Mouse (Mus musculus) CD4-positive helper T cell, adult 2 months (primary cell): ENCODE results near the gene Med27.

Experiments
- DNase-seq: peaks from one replicate; pipeline ENCODE4 v3.0.0-alpha.2; 2012; ENCODE audit warnings: low read depth, missing footprints, low spot score

The Med27 gene

DNA sequence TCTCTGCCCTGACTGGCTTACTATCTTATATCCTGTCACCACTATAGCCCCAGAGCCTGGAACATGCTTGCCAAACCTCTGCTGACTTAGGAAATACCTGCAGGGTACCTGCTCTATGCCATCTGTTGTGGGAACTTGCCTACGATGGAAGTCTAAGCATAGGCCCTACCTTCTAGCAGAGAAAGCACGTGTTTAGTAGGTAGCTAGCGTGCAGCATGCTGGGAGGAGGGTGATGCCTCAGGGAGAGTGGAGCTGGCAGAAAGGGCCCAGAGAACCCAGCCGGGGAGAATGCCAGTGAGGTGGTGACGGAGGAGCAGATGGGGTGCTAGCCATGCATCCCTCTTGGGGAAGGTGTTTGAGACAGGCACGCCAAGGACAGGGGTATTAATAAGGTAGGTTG lies 89.8 kb downstream of the Med27 start:
- no peak for DNase-seq

DNA sequence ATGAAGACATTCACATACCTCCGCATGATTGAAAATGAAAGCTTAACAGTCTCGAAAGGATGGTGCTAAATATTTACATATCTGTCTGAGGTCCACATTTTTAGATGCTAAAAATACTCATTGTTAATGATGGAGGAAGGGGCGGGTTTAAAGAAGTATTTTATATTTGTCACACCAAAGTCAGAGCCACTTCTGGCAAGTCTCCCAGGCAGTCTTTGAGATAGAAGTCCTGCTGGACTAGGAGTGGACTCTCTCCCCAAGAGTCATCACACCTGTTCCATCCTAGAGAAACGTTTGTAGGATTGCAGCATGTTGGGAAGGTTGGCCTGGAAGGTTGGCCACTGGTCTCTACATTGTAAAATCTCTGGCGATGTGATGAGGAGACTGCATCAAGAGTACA lies 90.5 kb downstream of the Med27 start:
- DNase-seq: no peak

DNA sequence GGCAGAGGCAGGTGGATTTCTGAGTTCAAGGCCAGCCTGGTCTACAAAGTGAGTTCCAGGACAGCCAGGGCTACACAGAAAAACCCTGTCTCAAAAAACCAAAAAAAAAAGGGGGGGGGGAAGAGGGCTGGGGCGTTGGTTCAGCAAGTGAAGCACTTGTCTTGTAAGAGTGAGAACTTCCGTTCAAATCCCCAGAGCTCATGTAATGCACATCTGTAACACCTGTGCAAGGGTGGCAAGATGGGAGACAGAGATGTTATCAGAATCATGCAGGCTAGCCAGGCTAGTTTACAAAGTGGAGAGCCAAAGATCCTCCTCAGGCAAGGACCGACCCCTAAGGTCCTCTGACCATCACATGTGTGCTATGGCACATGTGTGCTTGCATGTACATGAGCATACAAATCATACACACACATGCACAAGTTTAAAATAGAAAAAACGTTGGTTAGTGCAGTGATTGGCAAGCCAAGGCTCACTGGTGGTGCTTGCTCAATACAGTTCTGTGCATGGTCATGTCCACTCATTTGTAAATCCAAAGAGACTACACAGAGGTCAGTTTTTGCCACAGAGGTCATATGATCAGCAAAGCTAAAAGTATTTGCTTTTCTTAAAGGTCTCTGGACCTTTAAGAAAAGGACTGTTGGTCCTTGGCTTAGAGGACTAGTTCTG lies 91.4 kb downstream of the Med27 start:
- DNase-seq: no peak

DNA sequence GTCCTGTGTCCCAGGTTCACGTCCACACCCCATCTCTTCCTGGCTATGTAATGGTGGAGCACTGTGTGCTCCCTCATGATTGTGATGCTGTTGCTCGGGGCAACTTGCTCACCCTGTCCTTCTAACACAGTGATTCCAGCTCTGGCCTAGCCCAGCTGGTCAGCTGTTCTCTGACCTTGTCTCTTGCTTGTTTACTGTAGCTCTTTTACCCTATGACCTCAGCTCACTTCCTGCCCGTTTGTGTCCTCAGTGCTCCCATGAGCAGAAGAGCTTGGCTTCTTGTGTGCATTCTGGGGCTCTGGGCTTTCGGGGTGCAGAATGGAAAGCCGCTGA lies 91.9 kb downstream of the Med27 start:
- DNase-seq: no peak

DNA sequence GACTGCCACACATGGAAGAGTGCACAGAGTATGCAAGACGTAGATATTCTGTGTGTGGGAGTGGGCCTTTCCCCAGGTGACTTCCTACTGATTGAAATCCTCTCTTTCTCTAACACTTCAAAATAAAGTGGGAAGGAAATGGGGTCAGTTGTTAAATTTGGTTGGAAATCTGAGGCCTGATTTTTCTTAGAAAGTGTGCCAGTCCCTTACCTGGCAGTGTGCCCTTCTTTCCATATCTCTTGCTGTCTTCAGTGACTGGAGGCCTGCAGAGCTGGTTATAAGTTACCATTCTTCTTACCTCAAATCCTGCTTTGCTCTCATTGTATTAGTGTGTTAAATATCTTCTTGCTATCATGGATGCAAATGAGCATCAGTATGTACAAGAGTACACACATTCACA lies 92.4 kb downstream of the Med27 start:
- no peak for DNase-seq

DNA sequence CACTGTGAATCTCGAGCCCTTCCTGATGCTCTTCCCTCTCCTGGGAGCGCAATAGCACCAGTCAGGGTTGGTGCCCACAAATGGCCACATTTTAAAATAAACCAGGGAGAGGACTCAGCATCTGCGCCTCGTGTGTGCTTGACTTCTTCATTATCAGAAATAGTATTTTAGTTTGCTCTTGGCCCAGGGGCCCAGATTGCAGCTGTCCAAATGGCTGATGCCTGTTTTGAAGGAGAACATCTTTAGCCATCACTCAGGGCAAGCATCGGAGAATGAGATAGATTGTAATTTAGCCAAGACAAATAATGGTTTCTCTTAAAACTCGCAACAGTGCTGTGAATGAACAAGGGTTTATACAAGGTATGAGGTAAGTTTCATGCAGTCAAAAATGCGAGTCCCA lies 92.8 kb downstream of the Med27 start:
- no peak for DNase-seq

DNA sequence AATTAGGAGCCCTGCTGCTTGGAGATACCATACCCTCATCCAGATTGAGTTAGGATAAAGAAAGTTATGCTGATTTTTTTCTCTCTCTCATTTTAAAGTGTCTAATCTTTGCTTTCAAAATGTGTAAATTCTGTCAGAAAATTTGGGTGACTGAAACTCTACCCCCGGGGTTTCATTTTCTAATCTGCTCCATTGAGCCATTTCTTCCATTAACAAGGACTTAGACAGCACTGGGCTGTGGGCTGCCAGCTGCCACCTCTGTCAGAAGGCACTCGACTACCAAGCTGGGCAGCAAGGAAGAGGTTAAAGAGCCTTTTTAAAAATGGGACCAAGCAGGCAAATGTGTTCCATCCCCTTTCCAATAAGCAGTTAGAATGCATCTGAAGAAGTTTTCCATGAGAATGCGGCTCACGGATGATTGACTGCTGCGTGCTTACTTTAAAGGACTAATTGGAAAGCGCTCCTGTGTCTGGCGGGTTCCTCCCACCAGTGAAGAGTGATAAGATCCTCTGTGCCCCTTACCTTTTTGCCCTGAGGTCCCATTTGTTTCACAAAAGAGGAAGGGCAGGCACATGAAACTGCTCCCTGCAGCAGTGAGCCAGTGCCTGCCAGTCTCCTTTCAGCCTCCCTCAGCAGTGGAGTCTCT lies 93.4 kb downstream of the Med27 start:
- no peak for DNase-seq

DNA sequence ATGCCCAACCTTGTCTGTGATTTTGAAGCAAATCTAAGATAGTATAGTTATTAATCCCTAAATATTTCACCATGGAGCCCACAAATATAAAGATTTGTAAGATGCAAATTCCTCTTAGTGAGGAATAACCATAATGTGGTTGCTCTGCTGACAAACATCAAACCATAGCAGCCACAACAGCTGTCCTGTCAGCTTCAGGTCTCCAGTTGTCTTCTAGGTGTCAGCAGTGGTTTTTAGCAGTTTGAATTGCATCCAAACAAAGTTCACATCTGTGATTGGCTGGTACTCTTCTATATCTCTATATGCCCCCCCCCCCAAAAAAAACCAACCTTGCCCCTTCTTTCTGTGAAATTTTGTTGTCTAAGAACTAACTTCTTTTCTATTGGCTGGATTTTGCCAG lies 95.7 kb downstream of the Med27 start:
- no peak for DNase-seq

DNA sequence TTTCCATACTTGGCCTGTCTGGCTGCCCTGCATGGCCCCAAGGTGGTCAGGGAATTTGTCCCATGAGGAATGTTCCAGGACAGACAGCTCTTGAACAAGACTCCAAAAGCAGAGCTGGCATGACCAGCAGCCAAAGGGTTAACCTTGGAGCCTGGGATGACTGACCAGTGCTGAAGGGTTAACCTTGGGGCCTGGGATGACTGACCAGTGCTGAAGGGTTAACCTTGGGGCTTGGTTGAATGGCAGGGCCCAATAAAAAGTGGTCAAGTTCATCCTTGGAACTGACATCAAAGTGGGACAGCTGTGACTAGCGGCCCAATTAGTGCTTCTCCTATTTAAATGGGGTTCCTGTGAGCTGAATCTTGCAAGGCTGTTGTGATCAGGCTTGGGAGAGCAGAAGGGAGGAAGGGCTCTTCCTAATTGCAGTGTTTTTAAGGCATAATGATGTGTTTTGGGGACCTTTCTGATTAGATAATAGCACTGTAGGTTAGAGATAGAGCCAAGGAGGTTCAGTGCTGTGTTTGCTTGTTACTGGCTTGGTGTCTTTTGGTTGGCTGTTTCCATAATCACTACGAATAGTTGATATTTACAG lies 97.1 kb downstream of the Med27 start:
- DNase-seq: no peak

DNA sequence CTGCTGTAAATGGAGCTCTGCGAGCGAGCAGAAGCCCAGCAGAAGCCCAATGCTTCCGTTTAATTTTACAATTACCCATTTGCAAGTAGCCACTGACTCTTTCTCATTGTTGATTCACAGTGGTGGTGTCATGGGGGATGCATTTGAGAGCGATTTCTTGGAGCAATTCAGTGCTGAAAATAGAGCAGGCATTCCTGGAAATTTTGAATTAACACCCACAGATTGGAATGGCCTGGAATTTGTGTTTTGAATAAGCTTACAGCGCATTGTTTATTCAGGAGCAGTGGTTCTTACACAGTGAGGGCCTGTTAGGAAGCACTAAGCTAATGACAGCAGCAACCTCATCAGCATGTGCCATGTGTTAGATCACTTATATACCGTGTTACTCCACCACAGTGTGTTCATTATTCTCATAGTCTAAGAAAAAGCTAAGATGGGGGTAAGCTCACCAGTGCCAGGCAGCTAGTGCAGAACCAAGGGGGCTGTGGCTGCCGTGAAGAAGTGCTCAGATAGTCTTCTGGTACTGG lies 101.9 kb downstream of the Med27 start:
- no peak for DNase-seq

DNA sequence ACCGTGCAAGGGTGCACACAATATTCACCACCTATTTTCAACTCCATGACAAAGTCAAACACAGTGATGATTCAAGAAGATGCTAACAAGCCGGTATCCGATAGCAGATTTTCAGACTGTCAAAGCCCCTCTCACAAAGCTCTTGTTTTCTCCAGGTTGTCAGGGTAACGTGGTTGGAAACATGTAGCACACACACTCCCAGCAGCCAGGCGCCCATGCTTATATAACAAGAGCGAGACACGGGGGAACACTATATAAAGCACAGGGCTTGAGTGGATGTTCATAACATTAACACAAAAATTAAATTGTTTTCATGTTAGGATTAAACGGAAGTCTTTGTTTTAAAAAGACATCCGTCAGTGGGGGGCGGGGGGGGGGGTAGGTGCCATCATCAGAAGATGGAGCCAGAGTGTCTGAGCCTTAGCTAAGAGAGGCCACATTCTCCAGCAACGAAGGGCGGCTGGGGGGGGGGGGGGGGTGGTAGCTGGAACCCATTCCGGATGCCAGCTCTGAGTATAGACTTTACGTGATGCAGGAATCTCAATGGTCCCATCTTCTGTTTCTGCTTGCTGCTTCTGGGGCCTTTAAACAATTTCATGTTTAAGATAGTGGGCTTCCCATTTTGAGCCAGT lies 104.9 kb downstream of the Med27 start:
- no peak for DNase-seq

DNA sequence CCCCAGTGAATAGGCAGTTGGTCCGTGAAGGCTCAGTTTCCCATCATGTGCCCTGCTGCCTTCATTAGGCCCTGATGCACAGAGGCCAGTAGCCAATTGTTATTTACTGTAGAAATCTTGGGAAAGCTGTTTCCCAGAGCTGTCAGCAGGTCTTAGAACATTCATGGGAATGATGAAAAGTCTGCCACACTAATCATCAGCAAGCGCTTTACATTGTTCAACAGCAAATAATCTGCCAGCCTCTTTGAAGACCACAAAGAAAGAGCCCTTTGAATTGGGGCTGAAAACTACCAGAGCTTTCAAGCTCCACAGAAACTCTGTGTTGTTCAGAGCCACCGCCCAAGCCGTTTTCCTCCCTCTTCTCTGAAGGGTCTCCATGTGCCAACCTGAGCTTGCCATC lies 106.8 kb downstream of the Med27 start:
- DNase-seq: no peak

DNA sequence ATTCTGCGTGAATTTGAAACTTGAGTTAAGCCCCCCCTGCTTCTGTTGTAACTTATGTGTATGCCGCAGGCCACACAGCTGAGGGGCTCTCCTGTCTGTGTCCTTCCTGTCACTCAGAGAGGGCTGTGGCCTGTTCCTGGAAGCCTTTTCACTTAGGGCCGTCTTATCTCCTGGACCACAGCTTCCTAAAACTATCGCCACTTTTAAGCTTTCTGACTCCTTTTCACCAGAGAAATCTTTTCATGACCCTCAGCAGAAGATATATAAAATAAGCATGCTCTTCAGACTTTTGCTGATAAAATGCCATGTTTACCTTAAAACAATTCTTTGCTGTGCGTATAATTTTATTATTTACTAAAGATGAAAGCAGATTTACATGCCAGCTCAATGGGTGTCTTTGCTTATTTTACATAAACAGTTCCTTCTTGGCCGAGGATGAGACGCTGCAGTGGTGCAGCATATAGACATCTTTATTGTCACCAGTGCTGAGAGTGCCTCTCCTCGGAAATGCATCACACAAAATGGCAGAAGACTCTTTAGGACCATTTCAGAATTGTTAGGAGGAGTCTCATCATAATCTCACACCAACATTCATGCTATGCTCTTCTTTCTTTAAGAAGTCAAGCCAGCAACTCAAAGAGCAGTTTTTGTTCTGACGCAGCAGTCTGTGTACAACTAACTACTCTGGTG lies 110.2 kb downstream of the Med27 start:
- DNase-seq: no peak

DNA sequence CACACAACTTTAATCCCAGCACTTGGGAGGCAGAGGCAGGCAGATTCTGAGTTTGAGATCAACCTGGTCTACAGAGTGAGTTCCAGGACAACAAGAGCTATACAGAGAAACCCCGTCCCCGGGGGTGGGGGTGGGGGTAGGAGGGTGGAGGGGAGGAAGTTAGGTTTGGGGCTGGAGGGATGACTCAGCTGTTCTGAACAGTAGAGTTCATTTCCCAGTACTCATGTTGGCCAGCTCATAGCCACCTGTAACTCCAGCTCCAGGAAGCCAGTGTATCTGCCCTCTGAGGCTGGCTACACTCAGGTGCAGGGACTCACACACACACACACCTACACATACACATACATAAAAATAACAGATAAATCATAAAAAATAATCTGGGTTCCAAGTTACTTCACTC lies 111.1 kb downstream of the Med27 start:
- DNase-seq: no peak

DNA sequence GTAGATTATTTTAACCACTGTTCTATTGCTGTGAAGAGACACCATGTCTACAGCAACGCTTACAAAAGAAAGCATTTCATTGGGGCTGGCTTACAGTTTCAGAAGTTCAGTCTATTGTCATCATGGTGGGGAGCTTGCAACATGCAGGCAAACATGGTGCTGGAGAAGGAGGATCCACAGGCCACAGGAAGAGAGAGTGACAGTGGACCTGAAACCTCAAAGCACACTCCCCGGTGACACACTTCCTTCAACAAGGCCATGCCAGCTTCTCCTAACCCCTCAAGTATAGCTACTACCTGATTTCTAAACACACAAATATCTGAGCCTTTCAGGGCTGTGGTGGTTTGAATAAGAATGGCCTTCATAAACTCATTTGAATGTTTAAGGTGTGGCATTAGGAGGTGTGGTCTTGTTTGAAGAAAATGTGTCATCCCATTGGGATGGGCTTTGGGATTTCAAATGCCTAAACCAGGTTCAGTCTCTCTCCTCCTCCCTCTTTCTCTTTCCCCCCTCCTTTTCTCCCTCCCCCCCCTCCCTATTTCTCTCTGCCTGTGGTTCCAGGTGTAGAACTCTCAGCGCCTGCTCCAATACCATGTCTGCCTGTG lies 111.8 kb downstream of the Med27 start:
- DNase-seq: no peak

DNA sequence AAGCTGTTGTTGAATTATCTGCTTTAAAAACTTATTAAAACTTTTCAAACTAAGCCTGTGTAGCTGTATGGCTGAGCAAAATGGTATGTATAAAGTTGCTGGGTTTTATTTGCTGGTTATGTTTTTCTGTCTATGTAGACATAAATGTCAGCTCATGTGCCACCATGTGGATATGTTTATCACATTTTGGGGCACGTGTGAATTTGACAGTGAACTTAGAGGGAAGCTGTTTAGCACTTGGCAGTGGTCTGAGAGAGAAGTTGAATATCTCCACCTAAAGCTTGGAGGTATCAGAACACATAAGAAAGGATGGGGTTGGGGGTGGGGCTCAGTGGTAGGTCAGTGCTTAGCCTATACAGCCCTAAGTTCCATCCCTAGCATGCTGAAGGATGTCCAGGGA lies 113.0 kb downstream of the Med27 start:
- no peak for DNase-seq

DNA sequence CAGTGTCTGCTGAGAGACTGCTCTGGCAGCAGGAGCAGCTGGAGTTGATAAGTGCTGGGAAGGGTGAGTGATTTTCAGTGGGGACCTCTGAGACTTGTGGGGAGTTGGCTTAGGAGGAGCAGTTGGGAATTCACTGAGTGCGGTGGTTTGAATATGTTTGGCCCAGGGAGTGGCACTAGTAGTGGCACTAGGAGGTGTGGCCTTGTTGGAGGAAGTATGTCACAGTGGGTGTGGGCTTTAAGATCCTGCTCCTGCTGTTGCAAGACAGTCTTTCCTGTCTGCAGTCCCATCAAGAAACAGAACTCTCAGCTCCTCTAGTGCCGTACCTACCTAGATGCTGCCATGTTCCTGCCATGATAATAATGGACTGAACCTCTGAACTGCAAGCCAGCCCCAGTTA lies 115.2 kb downstream of the Med27 start:
- DNase-seq: no peak

DNA sequence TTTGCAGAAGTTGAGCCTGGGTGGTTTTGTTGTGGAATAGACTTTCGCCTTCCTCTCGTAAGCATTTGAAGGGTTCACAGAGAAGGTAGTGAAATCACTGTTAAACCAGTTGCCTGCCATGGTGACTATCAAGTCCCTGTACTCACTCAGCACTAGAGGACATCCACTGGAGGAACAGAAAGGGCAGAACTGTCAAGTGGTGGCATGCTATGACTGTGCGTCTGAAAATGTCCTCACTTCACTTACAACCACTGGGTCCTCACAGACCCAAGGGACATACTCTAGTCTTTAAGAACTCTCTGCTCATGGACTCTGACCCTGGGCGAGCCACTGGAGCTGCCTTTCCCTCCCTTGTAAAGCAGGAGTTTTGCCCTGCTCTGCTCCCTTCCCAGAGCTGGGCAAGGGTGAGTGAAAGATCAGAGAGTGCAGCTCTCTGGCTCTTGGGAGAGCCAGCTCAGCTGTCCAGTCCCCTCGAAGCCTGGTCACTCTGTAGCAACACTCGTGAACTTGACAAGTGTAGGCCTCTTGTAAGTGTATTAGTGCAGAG lies 116.5 kb downstream of the Med27 start:
- DNase-seq: no peak

DNA sequence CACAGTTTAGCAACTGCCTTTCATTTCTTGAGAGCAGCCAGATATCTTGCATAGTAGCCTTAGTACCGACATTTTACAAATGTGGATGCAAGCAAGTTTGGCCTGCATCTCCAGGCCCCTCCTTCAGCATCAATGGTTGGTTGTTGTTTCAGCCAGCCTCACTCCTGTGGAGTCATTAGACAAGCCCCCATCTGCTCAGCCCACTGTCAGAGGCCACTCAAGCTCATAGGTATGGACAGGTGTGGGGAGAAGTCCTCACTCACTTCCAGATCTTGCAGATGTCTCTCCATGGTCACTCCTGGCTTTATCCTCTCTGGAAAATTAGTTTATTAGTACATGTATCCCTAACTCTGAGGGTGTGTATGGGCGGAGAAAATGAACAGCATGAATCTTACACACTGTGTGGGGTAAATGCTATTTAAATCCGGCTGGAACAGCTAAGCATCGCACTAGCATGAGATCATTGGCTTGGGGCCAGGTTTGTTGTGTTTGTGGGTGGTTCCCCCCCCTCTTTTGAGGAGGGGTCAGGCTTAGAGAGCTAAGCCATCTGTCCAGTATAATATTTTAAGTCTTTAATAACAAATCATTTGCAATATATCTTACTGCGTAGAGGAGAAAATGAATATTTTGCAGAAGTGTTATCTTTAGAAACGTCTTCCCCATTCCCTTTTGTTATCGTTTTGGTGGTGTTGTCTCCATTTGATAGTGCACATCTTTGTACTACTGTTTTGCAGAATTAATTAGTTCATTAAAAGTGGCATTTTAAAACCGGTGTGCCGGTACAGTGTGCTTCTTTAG lies 118.4 kb downstream of the Med27 start:
- no peak for DNase-seq

DNA sequence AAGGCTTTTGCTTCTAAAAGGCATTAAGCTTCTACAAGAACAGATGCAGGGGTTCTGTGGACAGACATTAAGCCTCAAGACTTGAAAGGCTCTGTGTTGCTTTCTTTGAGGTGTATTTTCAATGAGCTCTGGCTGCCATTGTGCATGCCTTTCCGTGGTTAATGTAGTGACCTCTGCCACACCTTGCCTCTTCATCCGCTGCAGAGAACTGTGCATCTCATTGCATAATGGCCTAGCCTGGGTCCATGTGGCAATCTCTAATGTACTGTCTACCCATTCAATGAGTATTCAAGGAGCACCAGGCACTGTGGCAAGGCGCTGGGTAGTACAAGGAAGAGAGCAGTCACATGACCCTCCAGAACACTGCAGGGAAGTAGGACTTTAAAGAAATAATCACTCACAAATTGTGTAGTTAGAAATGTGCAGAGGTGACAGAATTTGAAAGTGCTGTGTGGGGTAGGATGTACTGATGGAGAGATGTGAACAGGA lies 119.1 kb downstream of the Med27 start:
- no peak for DNase-seq

DNA sequence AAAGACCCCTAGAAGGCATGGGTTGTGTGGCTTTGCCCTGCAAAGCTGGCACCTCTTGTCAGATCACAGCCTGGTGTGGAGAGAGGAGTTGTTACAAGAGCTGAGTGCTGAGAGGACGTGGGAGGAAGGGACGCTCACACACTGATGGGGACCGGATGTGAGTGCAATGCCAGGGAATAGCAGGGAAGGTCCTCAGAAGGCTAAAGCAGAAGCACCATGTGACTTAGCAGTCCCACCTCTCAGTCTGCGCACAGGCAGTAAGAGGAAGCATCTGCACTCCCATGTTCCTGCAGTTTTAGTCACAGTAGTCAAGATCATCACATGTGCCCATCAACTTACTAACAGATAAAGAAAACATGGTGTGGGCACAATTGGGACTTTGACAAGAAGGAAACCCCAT lies 119.8 kb downstream of the Med27 start:
- DNase-seq: no peak
